Mouse (Mus musculus) erythroblast, embryonic 14.5 days (primary cell): ENCODE data around the gene Fam89b.

Experiments
- GATA1 ChIP-seq: IDR thresholded peaks from 2 replicates; pipeline ENCODE4 v1.6.1; 2012; ENCODE audit warnings: low read length, inconsistent platforms, mixed read lengths
- TAL1 ChIP-seq: IDR thresholded peaks from 3 replicates; pipeline ENCODE4 v1.6.1; 2012; ENCODE audit warnings: low read length, inconsistent platforms, mixed read lengths

GRCm38 (mm10) chr19:5680432-5680831 is 49.0 kb downstream of the Fam89b start:
- no peak for TF ChIP-seq GATA1
- no peak for TF ChIP-seq TAL1
